Mouse (Mus musculus) embryonic stem cell, embryonic (primary cell): ENCODE measurements at regions not wholly inside any gene's neighbourhood (a gene's known extent, or its start where the extent isn't known, plus 50 kb on each side); places are given as distances from the start of the nearest gene placed in this dataset.

ENCODE experiments used
- CTCF ChIA-PET, 4 experiments: fragments of 300-600 bp in 2 of 4; fragments of 350-600 bp in 2 of 4; sonication (Branson Sonifier 250); formaldehyde crosslinking; loops; one replicate each; lab custom pipeline; 2022; ENCODE audit warnings: inconsistent platforms in 2 of 4; lab: Charles Lee
- POLR2A ChIA-PET, 4 experiments: fragments of 300-600 bp in 2 of 4; fragments of 350-600 bp in 2 of 4; sonication (Branson Sonifier 250); formaldehyde crosslinking; loops; one replicate each; lab custom pipeline; 2022; ENCODE audit warnings: antibody characterized with exemption in 4 of 4, inconsistent platforms in 1 of 4; lab: Charles Lee

DNA sequence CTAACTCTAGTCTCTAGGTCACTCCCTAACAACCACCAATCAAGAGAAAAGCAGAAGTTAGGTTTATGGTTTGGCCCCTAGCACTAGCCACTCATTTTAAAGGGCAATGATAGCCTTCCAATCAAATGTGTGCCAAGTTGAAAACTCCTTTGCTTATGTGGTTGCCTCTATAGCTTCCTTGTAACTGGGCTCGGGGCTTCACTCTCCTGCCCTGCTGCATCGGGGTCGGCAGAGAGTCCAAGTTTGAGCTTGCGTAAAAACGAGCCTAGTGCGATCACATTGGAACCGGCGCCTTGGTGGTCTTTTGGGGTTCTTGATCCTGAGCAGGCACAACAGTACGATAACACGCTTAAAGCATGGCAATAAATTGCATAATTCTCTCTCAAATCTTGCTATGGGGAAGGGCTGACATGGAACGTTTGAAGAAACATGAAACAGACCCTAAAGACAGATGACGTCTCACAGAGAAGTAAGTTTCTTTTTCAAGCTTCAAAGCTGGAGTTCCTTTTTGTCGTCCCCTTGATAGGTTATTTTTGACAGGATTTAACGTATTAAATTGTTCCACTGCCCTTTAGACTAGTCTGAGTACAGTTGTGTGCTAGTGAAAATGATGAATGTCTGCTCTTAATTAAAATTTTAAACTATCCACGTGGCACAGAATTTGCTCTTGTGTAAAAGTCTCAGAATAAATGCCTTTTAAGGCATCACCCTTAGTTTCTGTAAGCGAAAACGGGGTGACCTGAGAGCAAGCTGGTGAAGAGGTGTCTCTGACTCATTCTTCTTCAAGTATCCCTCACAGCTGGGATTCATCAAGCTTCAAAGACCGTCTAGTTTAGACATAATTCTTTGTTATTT, 52.0 kb downstream of the 4930426L09Rik start:
- POLR2A ChIA-PET = interaction anchor here in 2 of 4 experiments (0.5 to 0.6 kb wide), 2 partner anchors 512 to 1475 kb away, joined by 3 to 5 read pairs; no protein-coding TSS in a partner anchor
- CTCF ChIA-PET = interaction anchor here in 1 of 4 experiments (0.6 kb wide), 1 partner anchor 323 kb away, joined by 3 read pairs; no protein-coding TSS in a partner anchor

DNA sequence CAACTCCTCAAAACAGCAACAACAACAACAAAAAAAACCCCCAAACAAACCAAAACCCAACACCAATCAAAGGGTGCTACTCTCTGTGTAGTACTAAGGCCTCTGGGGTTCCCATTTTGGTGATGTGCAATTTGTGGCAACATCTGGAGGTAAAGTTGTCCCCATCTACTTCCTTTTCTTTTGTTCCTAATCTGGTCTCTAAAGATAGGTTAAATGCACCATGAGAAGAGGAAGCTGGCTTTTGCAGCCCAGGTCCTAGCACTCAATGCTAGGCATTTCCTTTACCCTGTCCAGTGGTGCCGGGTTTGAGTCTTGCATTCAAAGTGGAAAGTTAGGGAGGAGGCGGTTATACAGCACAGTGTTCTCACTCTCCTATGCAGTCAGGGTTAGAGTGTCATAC, 57.4 kb downstream of the 4930426L09Rik start:
- CTCF ChIA-PET = no interaction called here
- POLR2A ChIA-PET = no interaction called here

DNA sequence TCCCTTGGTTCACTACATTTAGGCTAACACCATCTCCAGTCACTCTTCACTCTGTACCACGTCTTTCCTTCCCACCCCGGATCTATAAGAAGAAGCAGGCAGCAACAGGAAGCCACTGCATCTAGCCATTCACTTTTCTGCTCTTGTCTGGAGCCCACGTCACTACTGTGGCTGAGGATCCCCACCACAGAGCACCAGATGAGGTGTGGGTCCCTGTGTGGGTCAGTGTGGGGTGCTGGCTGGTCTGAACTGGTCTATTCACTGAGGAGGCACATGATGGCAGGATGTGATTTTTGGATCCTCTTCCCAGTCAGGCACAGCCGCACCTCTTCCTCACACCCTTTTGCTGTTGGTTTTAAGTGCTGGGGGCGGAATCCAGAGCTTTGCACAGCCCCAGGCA, 59.7 kb downstream of the 4930426L09Rik start:
- POLR2A ChIA-PET = no interaction called here

DNA sequence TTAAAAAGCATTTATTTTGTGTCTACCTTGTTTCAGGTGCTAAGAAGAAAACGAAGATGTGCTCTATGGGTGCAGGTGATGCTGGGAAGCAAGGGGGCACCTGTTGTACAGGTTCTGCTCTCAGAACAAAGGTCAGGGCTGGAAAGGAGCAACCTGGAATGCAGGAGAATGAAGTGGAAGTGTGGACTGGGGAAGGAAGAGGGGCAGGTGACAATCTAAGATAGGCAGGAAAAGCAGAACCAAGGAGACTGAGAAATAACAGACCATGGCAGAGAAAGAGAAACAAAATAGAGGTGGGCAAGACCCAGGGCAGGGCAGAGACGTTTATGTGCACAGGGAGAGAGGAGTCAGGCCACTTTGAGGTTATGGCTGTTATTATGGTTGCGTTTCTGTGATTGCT, 60.6 kb downstream of the 4930426L09Rik start:
- ChIA-PET POLR2A (no interaction called here), CTCF (no interaction called here)

More for the DNA sequence above, 59.7 kb downstream of the 4930426L09Rik start:
- CTCF ChIA-PET = no interaction called here

DNA sequence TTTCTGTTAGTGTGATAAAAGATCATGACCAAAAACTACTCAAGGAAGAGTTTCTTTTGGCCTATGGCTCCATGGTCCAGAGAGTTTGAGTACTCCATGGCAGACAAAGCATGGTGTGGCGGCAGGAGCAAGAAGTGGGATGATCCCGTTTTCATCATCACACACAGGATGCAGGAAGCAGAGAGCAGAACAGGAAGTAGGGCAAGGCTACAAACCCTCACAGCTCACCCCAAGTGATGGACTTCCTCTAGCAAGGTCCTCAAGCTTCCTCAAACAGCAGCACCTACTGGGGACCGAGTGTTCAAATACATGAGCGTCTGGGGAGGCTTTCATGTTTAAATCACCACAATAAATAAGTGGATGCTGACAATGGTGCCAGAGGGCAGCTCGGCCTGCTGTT, 61.1 kb downstream of the 4930426L09Rik start:
- ChIA-PET POLR2A (no interaction called here), CTCF (no interaction called here)

DNA sequence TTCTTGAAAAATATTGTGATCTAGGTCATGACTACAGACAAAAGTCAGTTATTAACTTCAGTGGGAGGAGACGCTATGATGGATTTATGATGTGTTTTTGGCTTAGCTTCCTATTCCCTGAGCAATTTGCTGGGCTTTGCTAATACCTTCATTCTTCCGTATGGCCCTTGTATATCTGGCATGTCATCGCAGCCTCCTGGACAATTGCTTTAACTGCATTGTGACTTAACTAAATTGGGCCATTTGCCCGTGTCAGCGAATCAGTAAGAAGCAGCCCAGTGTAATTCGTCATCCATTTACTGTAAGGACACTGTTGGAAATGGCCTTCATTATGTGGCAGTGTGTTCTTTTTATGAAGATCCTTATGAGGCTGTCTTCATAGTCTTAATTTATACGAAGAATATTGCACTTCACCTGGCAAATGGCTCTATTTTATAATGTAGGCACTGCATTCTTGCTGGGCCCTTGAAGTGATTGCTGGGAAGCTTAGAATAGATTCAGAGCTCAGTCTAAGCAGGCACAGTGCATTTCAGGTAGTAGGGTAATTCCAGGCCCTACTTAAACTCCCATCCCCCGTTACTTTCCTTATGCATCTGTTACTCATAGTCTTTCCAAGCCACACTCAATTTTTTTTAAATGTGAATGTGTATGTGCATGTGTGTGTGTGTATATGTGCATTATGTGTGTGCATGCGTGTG, 62.2 kb downstream of the 4930426L09Rik start:
- CTCF ChIA-PET = no interaction called here
- POLR2A ChIA-PET = no interaction called here

DNA sequence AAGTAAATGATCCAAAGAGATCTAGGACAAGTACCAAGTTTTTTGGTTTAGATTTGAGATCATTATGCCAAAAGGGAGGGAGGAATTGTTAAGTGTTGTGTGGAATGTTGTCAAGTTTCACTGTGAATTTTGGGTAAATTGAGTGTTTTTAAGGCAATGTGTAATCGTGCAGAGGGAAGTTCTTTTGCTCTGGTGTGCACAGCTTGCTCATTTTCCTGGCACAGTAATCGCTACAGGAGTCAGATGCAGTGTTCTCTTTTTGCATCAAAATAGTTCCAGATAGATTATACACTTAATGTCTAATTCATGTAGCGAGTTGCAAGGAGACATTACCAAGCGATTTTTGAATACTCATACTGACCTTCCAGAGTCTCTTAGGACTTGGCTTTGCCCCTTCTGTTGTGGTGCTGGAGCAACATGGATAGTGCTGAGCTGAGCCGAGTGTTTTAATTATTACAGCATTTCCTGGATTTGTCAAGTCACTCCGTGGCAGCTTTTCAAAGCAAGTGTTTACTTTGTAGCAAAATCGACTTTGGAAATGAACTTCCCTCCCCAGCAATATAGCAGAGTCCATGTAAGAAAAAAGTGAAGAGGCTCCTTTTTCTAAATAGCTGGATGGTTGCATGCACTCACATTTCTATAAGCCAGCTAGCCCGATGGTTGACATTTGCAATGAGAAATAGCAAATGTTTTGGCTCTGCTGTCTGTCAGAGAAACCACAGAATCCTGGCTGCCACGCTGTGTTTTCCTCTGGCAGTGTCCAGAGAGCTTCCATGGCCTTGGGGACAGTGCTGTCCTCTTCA, 66.6 kb downstream of the 4930426L09Rik start:
- ChIA-PET CTCF (no interaction called here), POLR2A (interaction anchor here in 1 of 4 experiments (0.6 kb wide), 1 partner anchor 211 kb away, joined by 3 read pairs; no protein-coding TSS in a partner anchor)

DNA sequence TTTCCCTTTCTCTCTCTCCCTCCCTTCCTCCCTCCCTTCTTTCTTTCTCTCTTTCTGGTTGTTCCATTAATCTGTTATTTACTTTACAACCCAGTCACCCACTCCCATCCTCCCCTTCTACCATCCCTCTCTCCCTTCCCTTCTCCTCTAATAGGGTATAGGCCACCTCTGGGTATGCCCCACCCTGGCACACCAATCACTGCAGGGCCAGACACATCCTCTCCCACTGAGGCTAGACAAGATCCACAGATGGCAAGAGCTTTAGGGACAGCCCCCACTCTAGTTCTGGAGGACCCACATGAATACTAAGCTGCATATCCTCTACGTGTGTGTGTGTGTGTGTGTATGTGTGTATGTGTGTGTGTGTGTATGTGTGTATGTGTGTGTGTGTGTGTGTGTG, 67.4 kb downstream of the 4930426L09Rik start:
- CTCF ChIA-PET = no interaction called here
- POLR2A ChIA-PET = no interaction called here

DNA sequence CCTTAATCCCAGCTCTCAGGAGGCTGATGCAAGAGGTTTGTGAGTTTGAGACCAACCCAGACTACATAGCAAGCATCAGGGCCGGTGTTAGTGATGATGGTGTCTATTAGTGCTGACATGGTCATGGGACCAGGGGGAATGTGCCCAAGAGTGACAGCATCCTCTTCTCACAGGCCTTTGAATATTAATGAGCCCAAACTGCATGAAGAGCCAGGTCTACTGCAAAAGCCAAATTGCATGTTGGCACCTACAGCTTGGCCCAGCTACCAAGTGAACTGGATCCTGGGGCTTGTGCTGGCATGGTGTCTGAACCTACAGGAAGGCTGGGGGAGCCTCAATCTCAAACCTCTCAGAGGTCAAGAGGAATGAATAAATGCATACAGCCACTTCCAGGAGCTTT, 70.0 kb downstream of the 4930426L09Rik start:
- POLR2A ChIA-PET = no interaction called here
- CTCF ChIA-PET = no interaction called here

DNA sequence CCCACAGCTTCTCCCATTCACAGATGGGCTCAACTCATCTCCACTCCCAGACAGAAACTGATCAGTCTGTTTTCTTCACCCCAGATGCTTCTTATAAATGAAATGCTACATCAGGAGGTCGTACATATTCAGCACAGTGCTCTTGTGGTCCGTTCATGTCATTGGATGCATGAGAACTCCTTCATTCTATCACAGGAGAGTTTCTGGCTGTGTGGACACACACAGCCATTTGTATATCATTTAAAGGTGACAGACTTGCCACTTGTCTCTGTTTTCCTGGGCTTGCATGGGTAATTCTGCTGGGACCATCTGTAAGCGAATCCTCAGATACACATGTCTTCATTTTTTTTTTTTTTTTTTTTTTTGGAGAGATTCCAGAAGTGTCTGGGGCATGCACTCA, 85.7 kb downstream of the 4930426L09Rik start:
- ChIA-PET CTCF (no interaction called here), POLR2A (no interaction called here)

DNA sequence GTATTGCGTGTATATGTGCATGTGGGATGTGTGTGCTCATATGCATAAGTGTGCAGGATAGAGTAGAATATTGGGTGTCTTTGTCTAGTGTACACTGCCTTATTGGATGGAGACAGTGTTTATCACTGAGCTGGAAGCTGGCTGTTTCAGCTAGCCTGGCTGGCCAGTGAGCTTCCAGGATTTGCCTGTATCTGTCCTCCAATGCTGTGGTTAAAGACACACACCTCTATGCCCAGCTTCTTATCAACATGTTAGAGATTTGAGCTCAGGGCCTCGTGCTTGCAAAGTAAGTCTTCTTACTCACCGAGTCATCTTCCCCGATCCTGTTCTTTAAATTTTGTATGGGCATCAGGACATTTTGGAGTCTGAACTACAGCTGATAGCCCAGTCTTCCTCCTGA, 87.0 kb downstream of the 4930426L09Rik start:
- CTCF ChIA-PET = no interaction called here
- POLR2A ChIA-PET = interaction anchor here in 1 of 4 experiments (0.6 kb wide), 1 partner anchor 89 kb away, joined by 4 read pairs; no protein-coding TSS in a partner anchor

DNA sequence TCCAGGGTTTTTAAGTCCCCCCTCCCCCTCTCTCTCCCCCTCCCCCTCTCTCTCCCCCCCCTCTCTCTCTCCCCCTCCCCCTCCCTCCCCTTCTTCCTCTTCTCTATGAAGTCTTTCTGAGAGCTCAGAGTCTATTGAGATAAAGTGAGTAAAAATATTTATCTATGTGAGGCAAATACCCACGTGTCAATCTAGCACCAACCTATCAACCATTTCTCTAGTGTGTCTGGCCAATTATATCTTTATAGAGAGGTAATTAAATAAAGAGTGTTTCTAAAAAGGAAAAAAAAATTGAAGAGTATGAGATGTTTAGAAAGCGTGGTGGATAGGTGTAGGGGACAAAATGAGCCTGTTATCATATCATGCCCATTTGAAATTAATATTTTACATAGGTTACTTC, 88.0 kb downstream of the 4930426L09Rik start:
- ChIA-PET CTCF (no interaction called here), POLR2A (no interaction called here)

DNA sequence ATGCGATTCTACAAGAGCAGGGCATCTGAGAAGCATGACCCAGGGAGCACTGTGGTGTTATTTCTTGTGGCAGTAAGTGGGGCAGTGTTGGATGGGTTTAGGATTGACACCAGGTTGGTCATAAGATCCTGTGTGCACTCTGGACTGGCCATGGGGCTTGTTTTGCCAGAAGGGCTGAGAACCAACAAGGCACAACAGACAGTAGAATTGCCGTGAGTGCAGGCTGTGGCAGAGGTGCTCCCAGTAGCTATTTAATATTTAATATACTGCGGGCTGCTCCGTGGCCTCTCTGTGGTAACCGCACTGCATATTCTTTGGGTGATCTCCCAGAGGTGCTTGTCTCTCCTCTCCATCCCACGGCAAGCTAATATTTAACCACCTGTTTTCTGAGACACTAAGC, 88.5 kb downstream of the 4930426L09Rik start:
- POLR2A ChIA-PET = no interaction called here
- CTCF ChIA-PET = no interaction called here

DNA sequence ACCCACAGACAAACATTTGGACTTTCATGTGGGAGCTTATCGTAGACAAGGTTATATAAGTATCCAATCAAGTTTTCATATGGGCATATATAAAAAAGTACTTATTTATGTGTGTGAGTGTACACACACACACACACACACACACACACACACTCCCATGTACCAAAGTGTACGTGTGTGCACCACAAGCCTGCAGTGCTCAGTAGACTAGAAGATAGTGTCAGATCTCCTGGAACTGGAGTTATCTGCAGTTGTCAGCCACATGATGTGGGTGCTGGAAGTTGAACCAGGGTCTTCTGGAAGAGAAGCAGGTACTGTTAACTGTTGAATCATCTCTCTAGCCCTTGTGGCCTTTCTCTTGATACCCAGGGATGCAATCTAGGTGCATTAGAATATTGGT, 99.7 kb upstream of the Armc3 start:
- CTCF ChIA-PET = interaction anchor here in 1 of 4 experiments (0.6 kb wide), 1 partner anchor 122 kb away, joined by 3 read pairs; no protein-coding TSS in a partner anchor
- POLR2A ChIA-PET = interaction anchor here in 1 of 4 experiments (0.7 kb wide), 1 partner anchor 100 kb away, joined by 3 read pairs; no protein-coding TSS in a partner anchor

DNA sequence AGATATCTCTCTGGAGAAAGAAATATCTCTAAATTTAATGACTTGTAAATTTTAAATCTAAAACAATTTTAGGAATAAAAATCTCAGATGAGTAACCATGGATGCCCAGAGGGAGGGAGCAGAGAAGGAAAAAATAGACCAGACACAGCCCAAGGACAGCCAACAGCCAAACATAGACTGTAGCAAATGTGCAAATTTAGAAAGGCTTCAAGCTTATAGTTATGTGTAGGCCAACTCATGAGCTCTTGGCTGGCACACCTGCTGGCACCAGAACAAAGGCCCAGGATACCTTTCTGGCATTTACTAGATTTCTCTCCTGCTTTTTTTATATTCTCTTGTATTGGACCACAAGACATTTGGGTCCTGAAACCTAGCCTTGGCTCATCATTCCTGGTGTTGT, 90.3 kb upstream of the Armc3 start:
- ChIA-PET CTCF (no interaction called here), POLR2A (no interaction called here)

DNA sequence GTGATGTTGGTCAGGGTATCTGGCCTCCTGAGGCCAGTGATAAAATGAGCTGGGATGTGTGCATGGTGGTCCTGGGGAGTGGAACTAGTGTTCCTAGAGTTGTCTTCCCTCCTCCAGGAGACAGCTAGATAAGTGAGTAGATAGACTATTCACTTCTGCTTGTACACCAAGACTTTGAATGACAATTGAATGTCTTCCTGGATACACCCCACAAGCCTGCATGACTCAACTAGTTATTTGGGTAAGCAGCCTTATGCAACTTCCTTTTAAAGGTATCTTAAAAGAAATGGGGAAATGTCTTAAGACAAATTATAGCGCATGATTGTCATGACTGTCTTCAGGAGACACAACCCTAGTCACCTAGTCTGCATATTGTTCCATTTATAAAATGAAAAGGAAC, 79.2 kb upstream of the Armc3 start:
- CTCF ChIA-PET = no interaction called here
- POLR2A ChIA-PET = no interaction called here

DNA sequence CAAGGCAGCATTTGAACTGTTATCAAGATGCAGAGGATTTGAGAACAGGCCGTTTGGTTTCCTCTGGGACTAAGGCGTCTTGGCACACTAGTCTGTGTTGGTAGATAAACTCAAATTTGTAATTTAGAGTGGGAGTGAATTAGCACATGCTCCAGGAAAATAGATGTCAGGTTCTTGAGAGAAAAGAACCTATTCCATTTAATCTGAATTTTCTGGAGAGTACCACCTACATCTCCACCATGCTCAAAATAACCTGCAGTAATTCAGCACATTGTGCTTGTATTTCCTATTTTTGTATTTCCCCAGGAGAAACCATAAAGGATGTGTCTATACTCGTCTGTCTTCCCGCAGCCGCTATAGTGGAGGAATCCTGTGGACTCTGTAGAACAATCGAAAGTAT, 66.2 kb upstream of the Armc3 start:
- ChIA-PET POLR2A (no interaction called here), CTCF (no interaction called here)

DNA sequence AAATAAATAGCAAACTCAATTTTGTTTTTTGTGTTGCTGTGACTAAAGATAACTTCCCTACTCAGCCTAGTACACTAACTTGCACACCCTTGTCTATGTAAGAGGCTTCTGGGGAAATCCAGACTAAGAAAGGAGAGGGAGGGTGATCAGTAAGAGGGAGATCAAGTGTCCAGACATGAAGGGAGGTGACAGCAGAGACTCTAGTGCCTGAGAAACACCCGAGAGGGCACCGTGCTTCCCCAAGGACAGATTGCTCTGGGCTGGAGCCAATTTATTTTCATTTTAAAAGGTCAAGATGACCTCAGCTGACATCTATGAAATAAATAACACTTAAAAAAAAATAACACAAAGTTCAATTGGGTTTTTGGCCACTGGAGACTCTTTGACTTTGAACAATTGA, 56.5 kb upstream of the Armc3 start:
- CTCF ChIA-PET = interaction anchor here in 2 of 4 experiments (0.7 to 1.7 kb wide), 2 partner anchors 14 to 273 kb away, joined by 3 to 4 read pairs; no protein-coding TSS in a partner anchor
- POLR2A ChIA-PET = no interaction called here

DNA sequence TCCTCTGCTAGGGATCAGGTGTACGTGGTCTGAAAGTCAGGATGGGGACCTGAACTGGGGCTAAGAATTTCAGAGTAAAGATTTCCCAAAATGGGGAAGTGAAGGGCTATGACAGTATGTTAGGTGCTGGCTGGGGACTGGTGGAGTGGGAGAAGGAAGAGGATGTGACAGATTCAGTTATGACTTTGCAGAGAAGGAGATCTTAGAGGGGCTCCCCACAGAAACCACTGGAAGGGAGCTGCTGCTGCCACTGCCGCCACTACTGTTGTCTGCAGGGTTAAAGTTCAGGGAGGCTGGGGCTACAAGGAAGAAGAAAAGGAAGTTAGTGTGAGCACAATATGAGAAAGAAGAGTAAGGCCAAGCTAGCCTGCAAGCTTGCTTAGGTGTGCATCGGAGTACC, 53.7 kb upstream of the Armc3 start:
- ChIA-PET CTCF (interaction anchor here in 2 of 4 experiments (1.7 to 2.6 kb wide), 2 partner anchors 11 kb away, joined by 4 to 7 read pairs; no protein-coding TSS in a partner anchor), POLR2A (no interaction called here)
